Mouse (Mus musculus) cerebellum, adult 9-10 months (tissue): Measurements from ENCODE around the gene Ccdc69.
A peak's percentile ranks its signal among the peaks of the same experiment; 100 is the strongest.
"Not testable (repeated sequence)": the region's sequence is repeated elsewhere in the genome, so short reads cannot be mapped to it uniquely, and the experiment has no call there.

Source experiments
- DNase-seq: peaks from one replicate; pipeline ENCODE4 v3.0.0; 2022

Ccdc69 gene

DNA sequence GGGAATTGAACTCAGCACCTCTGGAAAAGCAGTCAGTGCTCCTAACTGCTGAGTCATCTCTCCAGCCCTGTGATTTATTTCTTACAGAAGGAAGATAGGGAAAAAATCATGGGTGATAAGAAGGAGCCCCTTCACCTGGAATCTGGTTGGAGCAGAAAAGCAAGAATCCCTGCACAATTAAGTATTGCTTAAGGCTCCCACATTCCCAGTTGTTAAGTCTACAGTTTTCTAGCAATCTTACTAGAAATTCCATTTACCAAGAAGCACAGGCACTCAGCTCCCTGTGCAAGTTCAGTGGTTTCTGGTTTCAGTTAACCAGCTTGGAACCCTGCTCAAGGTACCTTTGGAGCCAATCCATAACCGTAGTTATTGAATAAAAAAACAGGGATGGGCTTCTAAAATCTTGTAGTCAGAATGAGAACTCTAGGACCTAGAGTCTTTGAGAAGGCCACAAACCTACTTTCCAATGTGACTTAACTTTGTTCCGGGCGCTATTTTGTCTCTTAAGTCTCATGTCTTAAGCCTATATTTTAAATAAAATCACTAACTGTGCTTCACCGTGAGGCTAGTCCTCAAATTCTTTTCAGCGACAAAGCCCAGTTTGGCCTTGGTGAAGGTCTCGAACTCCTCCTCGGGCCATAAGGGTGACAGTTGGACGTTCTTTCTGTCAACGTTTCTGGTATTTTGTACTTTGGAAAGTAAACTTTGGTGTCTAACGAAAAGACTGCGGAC lies 19.0 kb upstream of the Ccdc69 start:
- no peak for DNase-seq

DNA sequence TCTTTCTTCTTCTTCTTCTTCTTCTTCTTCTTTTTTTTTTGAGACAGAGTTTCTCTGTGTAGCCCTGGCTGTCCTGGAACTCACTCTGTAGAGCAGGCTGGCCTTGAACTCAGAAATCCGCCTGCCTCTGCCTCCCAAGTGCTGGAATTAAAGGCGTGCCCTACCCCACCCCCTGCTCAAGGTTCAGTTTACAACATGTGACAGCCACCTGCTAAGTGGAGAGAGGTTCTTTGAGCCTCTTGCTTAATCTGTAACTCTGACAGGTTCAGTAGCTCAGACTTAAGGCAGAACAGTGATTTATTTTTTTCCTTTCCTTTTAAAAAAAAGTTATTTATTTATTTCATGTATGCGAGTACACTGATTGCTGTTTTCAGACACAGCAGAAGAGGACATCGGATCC lies 18.4 kb upstream of the Ccdc69 start:
- not testable (repeated sequence) for DNase-seq

DNA sequence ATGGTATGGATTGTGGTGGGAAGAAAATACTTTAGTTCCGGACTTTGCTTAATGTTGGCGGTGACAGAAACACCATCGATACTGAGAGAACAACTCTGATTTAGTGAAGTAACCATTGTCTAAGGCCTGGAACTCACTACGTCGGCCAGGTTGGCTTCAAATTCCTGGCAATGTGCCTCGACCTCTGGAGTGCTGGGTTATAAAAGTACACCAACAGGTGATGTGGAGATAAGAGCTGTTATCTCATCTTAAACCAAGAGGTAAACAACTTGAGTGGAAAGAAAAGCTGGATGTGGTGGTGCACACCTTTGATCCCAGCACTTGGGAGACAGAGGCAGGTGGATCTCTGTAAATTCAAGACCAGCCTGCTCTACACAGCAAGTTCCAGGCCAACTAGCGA lies 15.2 kb upstream of the Ccdc69 start:
- DNase-seq, result no peak

DNA sequence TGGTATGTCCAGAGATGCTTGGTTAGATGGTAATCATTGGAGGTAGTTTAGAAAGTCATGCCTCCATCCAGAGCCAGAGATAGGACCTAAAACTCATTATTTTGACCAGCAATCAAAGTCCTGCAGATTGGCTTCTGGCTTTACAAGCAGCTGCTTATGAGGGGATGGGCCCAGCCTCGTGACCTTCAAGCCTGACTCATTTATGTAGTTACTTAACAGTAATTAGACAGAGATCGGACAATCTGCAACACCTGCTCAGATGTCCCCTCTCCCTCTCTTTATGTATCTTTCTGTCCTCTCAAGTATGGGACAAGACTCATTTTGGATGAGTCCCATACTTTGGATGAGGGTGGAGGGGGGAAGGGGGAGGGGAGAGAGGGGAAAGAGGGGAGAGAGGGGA lies 12.0 kb upstream of the Ccdc69 start:
- DNase-seq, result no peak

DNA sequence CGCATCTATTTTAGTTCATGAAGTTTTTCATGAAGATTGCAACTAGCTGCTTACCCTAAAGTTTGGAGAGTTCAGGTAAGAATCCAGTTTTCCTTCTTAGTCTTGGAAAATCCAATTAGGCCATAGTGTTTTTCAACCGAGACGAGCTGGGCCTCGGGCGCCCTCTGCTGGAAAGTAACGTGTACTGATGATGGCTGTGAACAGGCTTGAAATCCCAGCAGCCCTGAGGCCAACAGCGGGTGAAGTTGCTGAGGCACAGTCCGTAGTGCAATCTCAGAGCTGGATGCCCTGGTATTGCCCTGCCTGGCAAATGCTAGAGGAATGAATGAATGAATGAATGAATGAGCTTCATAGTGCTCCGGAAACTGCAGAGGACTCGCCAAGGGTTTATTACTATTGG lies 9.1 kb upstream of the Ccdc69 start:
- peak; percentile 73 for DNase-seq

DNA sequence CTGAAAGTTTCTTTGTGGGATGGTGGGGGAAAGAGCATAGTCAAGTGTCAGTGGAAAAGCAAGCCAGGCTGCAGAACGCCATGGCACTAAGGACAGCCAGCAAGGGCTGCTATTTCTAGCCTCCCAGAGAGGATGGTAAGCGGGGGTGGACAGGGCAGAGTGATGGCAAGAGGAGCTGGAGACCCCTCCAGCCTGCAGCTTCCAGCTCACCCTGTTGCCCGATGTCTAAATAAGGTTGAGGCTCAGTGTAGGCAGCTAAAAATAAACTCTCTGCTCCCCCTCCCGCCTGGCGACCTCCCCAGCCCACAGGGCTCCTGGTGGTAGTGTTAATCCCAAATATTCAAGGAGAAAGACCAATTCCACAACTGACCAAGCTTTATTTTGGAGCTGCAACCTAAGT lies 7.5 kb upstream of the Ccdc69 start:
- no peak for DNase-seq

DNA sequence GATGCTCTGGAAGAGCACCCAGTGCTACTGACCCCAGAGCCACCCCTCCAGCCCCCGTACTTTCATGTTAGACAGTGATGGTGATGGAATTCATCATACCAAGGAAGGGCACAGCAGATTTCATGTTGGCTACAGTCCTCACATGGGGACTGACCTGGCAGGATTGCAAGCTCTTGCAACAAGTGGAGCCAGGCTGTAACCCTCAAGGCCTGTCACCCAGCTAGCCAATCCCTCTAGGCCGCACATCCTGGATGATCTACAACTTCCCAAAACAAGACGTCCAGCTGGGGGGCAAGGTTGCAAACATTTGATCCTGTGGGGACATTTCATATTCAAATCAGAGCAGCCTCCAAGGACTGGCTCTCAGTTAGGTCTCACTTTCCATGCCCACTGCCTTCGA lies 6.7 kb upstream of the Ccdc69 start:
- no peak for DNase-seq

DNA sequence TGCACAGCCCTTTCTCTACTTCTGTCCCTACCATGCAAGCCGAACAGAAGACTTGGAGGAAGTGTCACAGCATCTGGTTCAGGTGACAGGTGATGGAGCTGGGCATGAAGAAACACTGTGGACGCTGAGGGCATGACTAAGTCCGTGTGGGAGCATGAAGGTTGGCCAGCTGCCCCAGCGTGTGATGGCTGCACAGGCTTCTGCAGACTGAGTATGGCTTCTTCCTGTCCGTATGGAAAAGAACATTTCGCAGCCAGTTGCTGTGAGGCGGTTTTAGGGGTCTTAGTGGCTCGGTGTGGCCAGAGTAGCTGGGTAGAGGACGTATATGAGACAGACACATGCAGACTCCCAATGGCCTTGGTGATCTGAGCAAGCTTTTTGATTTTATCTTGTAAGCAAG lies 3.3 kb upstream of the Ccdc69 start:
- no peak for DNase-seq

DNA sequence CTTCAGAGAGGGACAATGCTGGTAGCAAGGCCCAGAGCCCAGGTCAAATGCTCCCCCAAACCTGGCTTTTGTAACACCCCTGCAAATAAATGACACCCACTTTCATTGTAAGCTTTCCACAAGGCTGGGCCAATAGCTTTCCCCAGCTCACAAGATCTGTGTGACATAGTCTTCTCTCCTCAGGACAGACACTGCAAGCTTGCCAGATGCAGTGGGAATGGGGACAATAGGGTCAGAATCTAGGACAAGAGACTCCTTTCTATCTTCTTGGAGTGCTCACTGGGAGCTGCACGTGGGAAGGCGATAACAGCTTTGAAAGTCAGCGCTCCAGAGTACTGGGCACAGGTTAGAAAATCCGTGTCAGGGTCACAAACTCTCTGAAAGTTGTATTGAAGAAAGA lies 1.2 kb upstream of the Ccdc69 start:
- no peak for DNase-seq

DNA sequence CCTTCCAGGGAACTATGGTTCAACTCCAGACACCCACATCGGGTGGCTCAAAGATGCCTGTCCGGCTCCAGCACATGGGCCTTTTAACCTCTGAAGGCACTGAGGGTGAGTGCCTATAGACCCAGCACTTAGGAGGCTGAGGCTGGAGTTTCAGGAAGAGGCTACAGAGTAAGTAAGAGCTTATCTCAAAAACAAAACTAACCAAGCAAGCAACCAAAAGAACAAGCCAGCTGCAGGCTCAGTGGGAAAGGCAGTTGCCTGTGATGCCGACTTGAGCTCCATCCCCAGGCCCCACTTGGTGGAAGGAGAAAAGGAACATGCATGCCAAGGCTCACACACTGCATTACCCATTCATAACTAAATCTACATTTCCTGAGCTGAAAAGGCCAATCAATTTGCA lies 571 bp upstream of the Ccdc69 start:
- no peak for DNase-seq

DNA sequence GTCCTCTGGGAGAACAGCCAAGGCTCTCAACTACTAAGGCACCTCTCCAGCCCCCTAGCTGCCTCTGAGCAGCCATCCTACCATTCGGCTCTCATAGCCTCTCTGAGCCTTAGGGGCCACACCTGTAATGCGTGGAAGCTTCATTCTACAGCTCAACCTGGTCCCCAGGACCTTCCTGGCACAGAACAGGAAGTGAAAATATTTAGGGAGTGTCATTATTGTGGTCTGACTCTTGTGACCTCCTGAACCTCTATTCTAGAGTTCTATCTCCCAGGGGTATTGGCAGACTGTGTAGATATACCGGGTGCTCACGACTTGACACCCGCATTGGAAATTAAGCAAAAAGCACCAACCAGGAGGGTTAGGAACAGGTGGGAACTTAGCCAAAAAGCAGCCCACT lies 1.7 kb downstream of the Ccdc69 start:
- DNase-seq, result peak; percentile 38

DNA sequence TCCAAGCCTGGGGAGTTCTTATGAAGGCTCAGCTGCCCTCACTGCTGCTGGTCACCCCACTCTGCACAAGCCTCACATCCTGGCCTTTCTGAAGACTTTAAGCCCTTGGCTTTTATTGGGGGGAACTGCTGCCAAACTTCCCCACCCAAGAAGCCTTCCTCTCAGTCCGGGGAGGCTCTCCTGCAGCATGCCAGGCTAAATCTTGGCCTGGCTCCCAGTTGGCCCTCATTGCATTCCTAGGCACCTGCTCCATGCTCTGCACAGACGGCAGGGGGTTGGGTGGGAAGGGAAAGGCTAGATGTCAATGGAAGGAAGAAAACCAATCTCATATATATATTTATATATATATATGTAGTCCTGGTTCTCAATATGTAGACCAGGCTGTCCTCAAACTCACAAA lies 2.3 kb downstream of the Ccdc69 start:
- DNase-seq, result peak; percentile 81

DNA sequence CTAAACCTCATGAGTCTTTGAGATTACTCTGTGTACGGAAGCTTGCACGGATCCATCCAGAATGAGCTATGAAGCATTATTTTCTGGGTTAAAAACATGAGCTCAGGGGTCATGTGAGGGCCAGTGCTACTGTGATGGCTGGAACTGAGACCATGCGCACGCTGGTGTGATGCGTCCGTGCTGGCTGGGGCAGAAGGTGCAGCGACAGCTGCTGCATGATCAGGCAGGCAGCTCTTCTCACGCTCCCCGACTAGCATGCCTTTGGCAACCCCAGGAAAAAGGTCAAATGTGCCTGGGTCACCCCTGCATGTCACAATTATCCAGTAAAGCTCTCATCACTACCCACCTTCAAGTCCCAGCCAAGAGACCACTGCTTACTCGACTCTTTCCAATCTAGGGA lies 4.7 kb downstream of the Ccdc69 start:
- DNase-seq, result no peak

DNA sequence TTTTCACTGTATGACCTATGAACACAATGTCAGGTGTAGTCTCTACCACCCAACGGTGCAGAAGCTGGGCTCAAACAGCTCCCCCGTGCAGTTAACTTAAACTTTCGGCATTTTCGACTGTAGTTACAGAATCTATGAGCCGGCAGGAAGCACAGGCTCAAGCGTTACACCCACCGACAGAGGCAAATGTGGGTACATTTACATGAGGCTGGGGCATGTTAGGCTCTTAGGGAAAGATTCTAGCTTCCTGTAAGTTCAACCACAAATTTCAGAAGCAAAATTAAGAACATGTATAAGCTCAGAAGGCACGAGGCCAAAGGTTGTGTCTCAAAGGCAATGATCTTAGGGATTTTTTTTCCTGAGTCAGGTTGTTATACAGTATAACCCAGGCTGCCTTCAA lies 5.5 kb downstream of the Ccdc69 start:
- no peak for DNase-seq

DNA sequence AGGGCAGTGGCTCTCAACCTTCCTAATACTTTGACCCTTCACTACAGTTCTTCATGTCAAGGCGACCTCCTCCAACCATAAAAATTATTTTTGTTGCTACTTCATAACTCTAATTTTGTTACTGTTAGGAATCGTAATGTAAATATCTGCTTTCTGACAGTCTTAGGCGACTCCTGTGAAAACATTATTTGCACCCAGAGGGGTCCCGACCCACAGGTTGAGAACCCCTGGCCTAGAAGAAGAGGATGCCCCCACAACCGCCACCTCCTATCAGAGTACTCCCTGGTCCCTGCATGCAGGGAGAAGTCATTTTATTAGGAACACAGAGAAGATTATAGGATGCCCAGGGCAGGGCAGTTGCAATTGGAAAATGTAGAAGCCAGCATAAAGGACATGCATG lies 6.6 kb downstream of the Ccdc69 start:
- DNase-seq, result no peak

DNA sequence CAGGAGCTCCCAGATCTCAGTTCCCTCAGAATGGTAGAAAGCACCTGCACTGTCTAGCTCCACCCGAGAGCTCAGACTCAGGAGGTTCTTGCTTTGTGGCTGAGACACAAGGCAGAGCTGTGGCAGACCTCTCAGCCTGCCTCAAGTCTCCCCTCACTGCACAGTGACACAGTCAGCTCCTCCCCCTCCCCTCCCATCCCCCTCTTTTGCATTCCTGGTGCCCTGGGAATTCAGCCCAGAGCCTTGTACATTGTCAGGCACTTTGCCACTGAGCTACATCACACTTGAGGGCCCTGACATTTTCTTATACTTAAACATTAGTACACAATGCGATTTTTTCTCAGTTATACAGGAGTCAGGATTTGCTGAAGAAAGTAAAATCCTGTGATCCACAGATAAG lies 8.9 kb downstream of the Ccdc69 start:
- DNase-seq, result no peak

DNA sequence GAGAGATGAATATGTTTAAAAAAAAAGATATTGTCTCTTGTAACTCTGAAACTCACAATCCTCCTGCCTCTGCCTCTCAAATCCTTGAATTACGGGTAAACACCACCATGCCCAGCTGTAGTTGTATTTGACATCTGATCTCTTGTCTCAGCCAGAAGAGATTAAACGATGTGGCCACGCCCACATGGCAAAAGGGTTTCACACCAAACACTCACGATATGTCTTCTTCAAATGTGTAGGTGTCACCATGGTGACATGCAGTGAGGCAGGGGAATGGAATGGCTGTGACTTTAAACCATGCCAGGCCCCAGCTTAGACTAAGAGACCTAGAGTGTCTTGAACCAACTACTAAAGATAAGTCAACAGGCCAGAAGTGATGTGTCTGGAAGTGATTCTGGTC lies 11.0 kb downstream of the Ccdc69 start:
- no peak for DNase-seq

DNA sequence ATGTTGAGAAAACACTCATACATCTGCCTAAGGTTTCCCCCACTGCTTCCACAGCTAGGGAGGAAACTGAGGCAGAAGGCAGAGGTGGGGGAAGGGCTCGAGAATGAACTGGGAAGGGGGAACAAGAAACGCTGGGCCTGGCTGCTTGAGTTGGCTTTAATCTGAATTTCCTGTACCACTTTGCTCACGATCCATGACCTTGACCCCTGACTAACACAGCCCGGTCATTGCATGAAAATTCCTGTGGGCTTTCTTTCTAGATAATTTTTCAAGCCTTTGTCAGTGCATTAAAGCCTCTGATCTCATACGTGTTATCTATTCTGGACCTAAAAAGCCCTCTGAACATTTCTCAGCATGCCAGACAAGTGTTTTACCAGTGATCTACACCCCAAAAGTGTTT lies 15.1 kb downstream of the Ccdc69 start:
- no peak for DNase-seq

DNA sequence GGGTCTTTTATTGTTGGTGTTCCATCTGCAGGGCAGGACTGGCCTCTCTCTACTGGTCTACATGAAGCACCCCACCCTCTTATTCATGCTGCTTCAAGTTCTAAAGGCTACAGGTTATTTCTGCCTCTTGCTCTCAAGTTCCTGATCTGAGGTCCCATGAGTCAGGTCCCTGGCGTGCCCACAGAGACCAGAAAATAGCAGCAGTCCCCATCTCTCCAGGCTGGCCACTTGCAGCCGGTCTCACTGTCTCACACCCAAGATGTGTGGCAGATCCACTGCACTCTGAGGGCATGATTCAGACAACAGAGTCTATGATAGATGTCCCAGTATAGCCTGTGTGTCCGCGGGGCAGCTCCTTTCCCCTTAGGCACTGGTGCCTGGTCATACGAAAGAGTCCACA lies 17.1 kb downstream of the Ccdc69 start:
- DNase-seq, result no peak

DNA sequence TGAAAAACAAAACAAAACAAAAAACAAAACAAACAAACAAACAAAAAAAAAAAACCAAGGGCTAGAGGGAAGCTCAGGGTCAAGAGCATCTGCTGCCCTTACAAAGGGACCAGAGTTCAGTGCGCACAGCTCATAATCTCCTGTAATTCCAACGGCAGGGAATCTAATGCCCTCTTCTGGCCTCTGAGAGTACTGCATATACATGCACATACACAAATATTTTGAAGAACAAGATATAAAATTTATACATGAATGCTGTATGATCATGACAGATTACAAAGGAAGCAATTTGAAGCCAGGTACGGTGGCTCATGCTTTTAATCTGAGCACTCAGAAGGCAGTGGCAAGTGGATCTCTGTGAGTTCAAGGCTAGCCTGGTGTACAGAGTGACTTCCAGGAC lies 20.4 kb downstream of the Ccdc69 start:
- no peak for DNase-seq

DNA sequence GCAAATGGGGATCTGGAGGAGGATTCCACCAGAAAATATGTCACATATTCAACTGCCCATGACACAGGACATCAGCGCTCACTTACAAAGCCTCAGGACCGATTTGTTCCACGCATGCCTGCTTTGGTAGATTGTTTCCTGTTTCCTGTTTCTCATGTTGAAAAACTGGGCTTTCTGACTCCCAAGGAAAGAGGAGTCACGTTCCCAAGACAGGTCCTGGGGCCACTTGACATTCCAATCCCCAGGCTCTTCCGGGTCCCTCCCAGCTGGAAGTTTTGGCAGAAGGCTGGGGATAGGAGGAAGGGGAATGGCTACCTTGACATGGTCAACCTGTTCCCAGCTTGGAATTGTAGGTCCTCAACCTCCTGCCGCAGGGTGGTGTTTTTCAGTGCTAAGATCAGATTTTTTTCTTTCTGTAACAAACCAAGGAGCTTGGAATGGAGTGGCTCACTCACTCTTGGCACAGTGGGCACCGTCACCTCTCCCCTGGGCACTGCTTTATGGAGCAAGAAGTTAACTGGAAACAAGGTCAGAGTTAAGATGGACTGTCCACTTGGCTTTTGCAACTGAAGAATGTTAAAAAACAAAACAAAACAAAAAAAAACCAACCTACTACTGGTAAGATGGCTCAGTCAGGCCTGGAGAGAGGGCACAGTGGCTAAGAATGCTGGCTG lies 27.0 kb downstream of the Ccdc69 start:
- DNase-seq, result no peak

DNA sequence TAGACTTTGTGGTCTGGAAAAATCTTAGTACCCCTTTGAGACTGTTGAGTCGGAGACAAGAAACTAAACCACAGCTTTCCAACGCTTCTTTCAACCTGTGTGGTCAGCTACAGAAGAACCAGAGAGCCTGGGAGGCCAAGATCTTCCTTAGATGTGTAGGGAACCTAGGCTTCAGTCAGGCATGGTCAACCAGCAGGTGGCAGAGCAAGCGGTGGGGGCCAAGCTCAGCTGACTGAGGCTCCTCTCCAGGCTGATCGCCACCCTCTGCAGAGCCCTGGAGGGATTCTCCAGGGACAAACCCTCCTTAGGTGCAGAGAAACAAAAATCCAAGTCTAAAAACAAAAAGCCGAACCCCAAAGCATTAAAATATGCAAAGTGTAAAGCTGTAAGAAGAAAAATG lies 31.3 kb downstream of the Ccdc69 start:
- no peak for DNase-seq

DNA sequence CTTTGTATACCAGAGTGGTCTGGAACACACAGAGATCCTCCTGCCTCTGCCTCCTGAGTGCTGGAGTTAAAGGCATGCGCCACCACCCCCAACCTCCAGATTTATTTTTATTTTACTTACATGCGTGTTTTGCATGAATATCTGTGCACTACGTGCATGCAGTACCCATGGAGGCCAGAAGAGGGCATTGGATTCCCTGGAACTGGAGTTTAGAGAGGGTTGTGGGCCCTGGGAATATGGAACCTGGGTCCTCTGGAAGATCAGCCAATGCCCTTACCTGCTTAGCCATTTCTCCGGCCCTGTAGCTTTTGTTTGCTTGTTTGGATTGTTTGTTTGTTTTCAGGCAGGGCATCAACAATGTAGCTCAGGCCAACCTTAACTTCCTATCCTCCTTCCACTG lies 36.6 kb downstream of the Ccdc69 start:
- DNase-seq, result no peak

DNA sequence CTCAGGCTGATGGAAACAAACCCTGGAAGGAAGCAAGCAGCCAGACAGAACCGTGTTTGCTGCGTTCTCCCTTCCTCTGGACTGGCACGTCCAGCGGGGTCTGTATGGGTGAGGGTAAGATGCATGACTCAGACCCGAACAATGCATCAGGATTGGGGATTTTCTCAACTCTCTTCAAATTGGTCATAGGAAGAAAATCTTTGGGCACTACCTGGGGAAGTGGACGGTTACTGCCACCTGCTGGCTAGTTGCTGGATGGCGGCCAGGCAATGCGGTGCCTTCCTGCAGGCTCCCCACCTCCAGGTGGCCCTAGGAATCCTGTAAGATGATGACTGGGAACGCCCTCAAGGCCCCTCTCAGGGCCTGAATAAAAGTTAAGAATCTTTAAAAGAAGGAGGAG lies 38.3 kb downstream of the Ccdc69 start:
- peak; percentile 66 for DNase-seq

DNA sequence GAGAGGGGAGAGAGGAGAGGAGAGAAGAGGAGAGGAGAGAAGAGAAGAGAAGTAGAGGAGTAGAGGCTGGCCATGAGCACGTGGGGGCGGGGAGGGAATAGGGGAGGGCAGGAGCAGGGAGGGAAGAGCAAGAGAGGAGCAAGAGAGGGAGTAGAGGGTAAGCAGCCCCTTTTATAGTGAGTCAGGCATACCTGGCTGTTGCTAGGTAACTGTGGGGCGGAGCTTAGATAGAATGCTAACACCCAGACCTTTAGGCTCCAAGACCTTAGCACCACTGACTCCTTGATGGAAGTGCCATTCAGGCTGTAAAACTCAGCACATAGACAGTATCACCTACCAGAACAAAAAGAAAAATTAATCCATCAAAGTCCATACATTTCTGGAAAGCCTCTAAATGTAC lies 41.3 kb downstream of the Ccdc69 start:
- no peak for DNase-seq
